Mouse (Mus musculus): ENCODE results near the gene Otx1. TPM values are rescaled to one million over a fixed set of nuclear protein-coding genes. Genes with fewer than 3 reads are reported as not detected.

Otx1 gene
- total RNA-seq, 2 experiments from 2014 or later, result 4.8 to 5.3 TPM

DNA sequence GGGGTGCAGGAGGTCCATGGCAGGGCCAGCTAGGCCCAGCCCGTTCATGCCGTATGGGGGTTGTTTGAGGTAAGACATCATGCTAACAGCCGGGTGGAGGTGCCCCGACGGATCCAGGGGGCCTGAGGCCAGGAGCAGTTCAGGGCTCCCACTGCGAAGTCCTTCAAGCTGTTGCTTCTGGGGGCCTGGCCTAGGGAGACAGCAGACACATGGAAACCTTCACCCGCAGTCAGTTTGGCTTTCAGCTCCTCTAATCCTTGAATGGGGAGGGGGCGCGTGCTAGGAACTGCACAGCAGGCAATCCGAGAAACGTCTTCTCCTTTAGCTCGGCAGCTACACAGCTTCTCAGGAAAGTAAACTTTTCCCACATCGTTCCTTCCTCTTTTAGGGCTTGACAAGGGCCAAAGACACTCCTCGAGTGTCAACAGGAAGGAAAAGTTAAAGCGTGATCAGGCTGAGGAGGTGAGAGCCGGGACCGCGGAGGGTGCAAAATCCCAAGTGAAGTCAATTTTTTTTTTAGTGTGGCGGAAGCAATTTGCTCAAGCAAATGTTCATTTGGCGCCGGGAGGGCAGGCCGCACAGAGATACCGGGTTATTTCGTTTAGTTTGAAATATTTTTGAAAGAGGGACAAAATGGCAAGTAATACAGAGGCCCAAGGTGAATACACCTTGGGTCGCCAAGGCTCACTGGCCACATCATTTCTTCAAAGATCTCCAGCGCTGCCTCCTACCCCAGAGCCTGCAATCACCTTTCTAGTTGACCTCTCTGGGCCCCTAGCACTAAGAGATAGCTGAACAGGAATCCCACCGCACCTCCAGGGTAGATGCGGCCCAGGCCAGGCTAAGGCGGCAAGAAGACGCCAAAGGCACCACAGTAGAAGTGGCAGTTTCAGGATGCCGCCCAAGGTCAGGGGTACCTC is 3.0 kb downstream of the Otx1 start:
- DNase-seq (ENCODE audit: low spot score in 2 of 2), result peak; percentile 18 to 31

DNA sequence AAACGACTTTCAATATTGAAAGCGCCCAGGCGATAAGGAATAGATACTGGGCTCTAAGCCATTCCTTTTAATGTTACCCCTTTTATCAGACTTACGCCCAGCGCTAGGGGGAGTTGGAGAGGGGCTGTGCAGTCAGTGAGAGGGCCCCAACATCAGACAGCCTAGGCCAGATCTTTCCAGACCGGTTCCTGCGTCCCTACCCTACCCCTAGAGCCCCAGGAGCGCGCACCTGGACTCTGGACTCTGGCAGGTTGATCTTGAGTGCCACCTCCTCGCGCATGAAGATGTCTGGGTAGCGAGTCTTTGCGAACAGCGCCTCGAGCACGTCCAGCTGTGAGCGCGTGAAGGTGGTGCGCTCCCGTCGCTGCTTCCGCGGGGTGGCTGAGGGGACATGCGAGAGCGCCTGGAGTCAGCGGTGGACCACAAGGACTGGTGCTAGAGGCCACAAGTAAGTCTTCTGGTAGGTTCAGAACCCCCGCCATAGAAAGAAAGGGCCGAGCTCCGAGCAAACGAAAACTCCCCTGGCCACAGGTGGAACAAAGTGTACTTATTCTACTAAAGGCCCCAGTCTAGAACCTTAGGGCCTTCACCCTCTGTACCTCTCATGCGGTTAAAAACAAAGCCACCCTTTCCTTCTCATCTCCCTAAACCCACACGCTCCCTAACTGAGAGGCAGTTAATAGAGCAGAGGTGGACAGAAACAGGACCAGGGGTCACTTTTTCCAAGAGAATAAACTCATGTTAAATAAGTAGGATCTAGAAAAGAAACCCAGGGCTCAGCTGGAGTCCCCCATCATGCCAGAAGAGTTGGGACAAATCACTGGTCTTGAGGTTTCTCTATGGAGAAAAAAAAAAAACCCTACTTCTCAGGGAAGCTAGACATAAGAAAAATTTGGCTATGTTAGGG is 4.3 kb downstream of the Otx1 start:
- peak; percentile 15 to 44 for DNase-seq (ENCODE audit: low spot score in 2 of 2)

- peak in 1 of 2 experiments; percentile 40 for DNase-seq (ENCODE audit: low spot score in 2 of 2)
Observed at GRCm38 (mm10) chr11:21997561-21998140, 5.0 kb downstream of the Otx1 start.

GRCm38 (mm10) chr11:21996661-21997560 is 5.8 kb downstream of the Otx1 start:
- peak; percentile 60 to 70 for DNase-seq (ENCODE audit: low spot score in 2 of 2)

GRCm38 (mm10) chr11:21996325-21996647 is 6.4 kb downstream of the Otx1 start:
- no peak for DNase-seq (ENCODE audit: low spot score in 2 of 2)

GRCm38 (mm10) chr11:21995534-21996324 is 7.0 kb downstream of the Otx1 start:
- peak; percentile 33 to 46 for DNase-seq (ENCODE audit: low spot score in 2 of 2)

- DNase-seq (ENCODE audit: low spot score in 2 of 2), result peak; percentile 25 to 41
Observed at GRCm38 (mm10) chr11:21994377-21995370, 8.0 kb downstream of the Otx1 start.

GRCm38 (mm10) chr11:21993597-21994376 is 8.9 kb downstream of the Otx1 start:
- DNase-seq (ENCODE audit: low spot score in 2 of 2), result peak; percentile 53 to 67

- peak; percentile 12 to 27 for DNase-seq (ENCODE audit: low spot score in 2 of 2)
Observed at GRCm38 (mm10) chr11:21992761-21993596, 9.7 kb downstream of the Otx1 start.

- DNase-seq (ENCODE audit: low spot score in 2 of 2), result no peak
Observed at GRCm38 (mm10) chr11:21988398-21988946, 14.2 kb downstream of the Otx1 start.

- no peak for DNase-seq (ENCODE audit: low spot score in 2 of 2)
Observed at GRCm38 (mm10) chr11:21985118-21985517, 17.6 kb downstream of the Otx1 start.

GRCm38 (mm10) chr11:21974005-21974531 is 28.6 kb downstream of the Otx1 start:
- no peak for DNase-seq (ENCODE audit: low spot score in 2 of 2)

- no peak for DNase-seq (ENCODE audit: low spot score in 2 of 2)
Observed at GRCm38 (mm10) chr11:21973597-21973996, 29.1 kb downstream of the Otx1 start.

DNA sequence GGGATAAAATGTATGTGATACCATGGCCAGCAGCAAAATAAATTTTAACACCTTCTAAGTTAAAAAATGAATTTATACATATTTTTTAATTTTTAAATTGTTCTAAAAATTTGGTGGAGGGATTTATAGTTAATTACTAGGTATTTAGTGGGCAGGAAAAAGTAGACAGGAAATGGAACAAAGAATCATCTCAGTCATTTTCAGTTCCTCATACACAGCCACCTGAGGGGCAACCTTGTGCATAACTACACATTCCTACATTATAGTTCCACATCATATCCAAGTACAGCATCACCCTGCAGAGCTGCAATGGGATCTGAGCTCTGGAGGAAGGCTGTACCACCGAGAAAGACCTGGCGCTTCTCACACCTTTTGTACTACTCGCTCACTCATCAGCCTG is 33.8 kb downstream of the Otx1 start:
- DNase-seq (ENCODE audit: low spot score in 2 of 2), result no peak

DNA sequence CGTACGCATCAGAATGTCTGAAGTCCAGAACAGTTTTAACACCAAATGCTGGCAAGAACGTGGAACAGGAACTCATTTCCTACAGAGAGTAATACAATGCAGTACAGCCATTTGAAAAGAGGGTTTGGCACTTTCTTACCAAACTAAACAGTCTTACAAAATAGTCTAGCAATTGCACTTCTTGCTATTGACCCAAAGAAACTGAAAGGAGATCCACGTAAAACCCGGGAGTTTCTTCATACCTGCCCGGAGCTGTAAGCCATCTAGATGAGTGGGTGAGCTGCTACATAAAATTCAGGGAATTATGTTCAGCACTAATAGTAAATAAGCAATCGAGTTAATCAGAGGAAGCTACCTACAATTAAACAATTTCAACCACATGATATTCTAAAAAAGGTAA is 47.5 kb downstream of the Otx1 start:
- no peak for DNase-seq (ENCODE audit: low spot score in 2 of 2)

DNA sequence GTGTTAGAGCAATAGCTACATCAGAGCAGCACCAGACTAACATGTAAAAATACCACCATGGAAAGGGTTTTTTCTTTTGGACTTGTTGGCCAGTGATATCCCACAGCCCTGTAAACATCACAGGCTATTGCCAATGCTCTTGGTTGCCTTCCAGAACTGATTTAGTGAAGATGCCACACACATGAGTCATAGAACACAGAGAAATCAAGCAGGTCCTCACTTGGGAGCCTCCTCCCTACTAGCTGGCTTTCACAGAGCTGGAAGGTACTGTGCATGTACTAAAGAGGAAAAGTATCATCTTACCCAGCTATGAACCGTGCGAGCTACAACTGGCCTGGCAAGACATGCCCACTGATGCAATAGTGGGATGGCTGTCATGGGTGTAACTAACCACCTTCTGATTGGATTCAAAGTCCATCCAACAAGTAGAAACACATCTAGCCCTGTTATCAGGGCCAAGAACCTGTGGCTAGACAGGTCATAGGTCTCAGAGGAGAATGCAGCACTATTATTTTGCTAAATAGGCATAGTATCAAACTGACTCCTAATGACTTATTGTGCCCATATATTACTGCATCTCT is 51.0 kb downstream of the Otx1 start:
- no peak for DNase-seq (ENCODE audit: low spot score in 2 of 2)

Measured in layer of hippocampus, postnatal 10 days (tissue).